Mouse (Mus musculus) embryonic facial prominence, embryonic 13.5 days (tissue): ENCODE data around the gene Rsph3b. TPM values are rescaled to one million over a fixed set of nuclear protein-coding genes. Genes with fewer than 3 reads are reported as not detected.

Experiments used
- ATAC-seq: fragments of 200-750 bp; cut with Nextera tagmentation; 2 replicates; pipeline ENCODE4 v1.8.0; 2017; ENCODE audit warnings: low read depth; ENCODE audit not compliant: insufficient number of reproducible peaks, insufficient read depth, low FRiP score, low TSS enrichment
- H3K27ac ChIP-seq: fragments of 300-500 bp; sonication (generic); 2 replicates; pipeline ENCODE4 v1.5.1; 2015; ENCODE audit warnings: moderate library complexity, mild to moderate bottlenecking, inconsistent platforms
- H3K27me3 ChIP-seq: fragments of 300-500 bp; sonication (generic); 2 replicates; pipeline ENCODE4 v1.6.1; 2015; ENCODE audit warnings: mild to moderate bottlenecking, inconsistent platforms
- H3K36me3 ChIP-seq: fragments of 300-500 bp; sonication (generic); 2 replicates; pipeline ENCODE4 v1.6.1; 2015; ENCODE audit warnings: mild to moderate bottlenecking, inconsistent platforms
- H3K4me1 ChIP-seq: fragments of 300-500 bp; sonication (generic); 2 replicates; pipeline ENCODE4 v1.6.1; 2015; ENCODE audit warnings: inconsistent platforms
- H3K4me2 ChIP-seq: fragments of 300-500 bp; sonication (generic); 2 replicates; pipeline ENCODE4 v1.6.1; 2015; ENCODE audit warnings: moderate library complexity, mild to moderate bottlenecking, inconsistent platforms
- H3K4me3 ChIP-seq: fragments of 300-500 bp; sonication (generic); 2 replicates; pipeline ENCODE4 v1.5.1; 2015; ENCODE audit warnings: mild to moderate bottlenecking, inconsistent platforms
- H3K9ac ChIP-seq: fragments of 300-500 bp; sonication (generic); 2 replicates; pipeline ENCODE4 v1.6.1; 2015; ENCODE audit warnings: mild to moderate bottlenecking, inconsistent platforms
- H3K9me3 ChIP-seq: fragments of 300-500 bp; sonication (generic); 2 replicates; pipeline ENCODE4 v1.6.1; 2016; ENCODE audit warnings: inconsistent platforms
- WGBS: fragments of 180-500 bp; shearing (Covaris S2); methylation state at CpG from one replicate; pipeline ENCODE4 v1.1.7; 2015; ENCODE audit warnings: mixed read lengths; 5-methylcytosine and 5-hydroxymethylcytosine counted together
- polyA plus RNA-seq: library from polyadenylated mRNA; unstranded; fragments of >200 nt; fragmentation: Nextera tagmentation; extraction: Ambion mirVana; gene quantifications from 2 replicates; pipeline ENCODE4 v1.2.1, GENCODE M21; 2015

Gene Rsph3b
- polyA plus RNA-seq, 1 experiment from 2014 or later = 35.2 TPM

- 93% methylated on average over 1 of the region's 1 CpGs for WGBS
- ATAC-seq = no peak
Measured at GRCm38 (mm10) chr17:6884531-6884930, 64.0 kb downstream of the Rsph3b start.

GRCm38 (mm10) chr17:6881306-6881705 lies 67.2 kb downstream of the Rsph3b start:
- H3K27me3 ChIP-seq = no peaks in the 10 kb centered on the region
- H3K27ac ChIP-seq = no peak overlapping the region
- no peaks in the 10 kb centered on the region for H3K4me1 ChIP-seq
- WGBS = 83% methylated on average over 6 of the region's 6 CpGs
- no peak overlapping the region for H3K4me2 ChIP-seq
- H3K9me3 ChIP-seq = no peaks in the 10 kb centered on the region
- ATAC-seq = no peak
- no peak overlapping the region for H3K9ac ChIP-seq
- H3K36me3 ChIP-seq = no peaks in the 10 kb centered on the region
- H3K4me3 ChIP-seq = no peak overlapping the region

More at GRCm38 (mm10) chr17:6884531-6884930, 64.0 kb downstream of the Rsph3b start:
- no peak overlapping the region for H3K4me3 ChIP-seq
- H3K27me3 ChIP-seq = no peaks in the 10 kb centered on the region
- H3K4me1 ChIP-seq = no peaks in the 10 kb centered on the region
- no peak overlapping the region for H3K4me2 ChIP-seq
- H3K9me3 ChIP-seq = no peaks in the 10 kb centered on the region
- H3K27ac ChIP-seq = no peak overlapping the region
- H3K36me3 ChIP-seq = no peaks in the 10 kb centered on the region
- no peak overlapping the region for H3K9ac ChIP-seq

GRCm38 (mm10) chr17:6871421-6871820 lies 77.1 kb downstream of the Rsph3b start:
- no peak overlapping the region for H3K27ac ChIP-seq
- ATAC-seq = no peak
- no peak overlapping the region for H3K4me3 ChIP-seq
- 0 out of 2 replicates have a peak, but pooled peaks cover 10% of the 10 kb centered on the region for H3K9me3 ChIP-seq
- no peaks in the 10 kb centered on the region for H3K27me3 ChIP-seq
- H3K4me2 ChIP-seq = no peak overlapping the region
- H3K36me3 ChIP-seq = no peaks in the 10 kb centered on the region
- peaks cover 10% of the 10 kb centered on the region; the same call in 1 of the 2 replicates for H3K4me1 ChIP-seq
- no peak overlapping the region for H3K9ac ChIP-seq
- 94% methylated on average over 2 of the region's 2 CpGs for WGBS

- ATAC-seq = no peak
- no peak overlapping the region for H3K27ac ChIP-seq
- H3K9ac ChIP-seq = no peak overlapping the region
- no peaks in the 10 kb centered on the region for H3K27me3 ChIP-seq
- H3K9me3 ChIP-seq = 0 out of 2 replicates have a peak, but pooled peaks cover 4% of the 10 kb centered on the region
- no peak overlapping the region for H3K4me3 ChIP-seq
- peaks cover 13% of the 10 kb centered on the region; the same call in 1 of the 2 replicates for H3K4me1 ChIP-seq
- no peak overlapping the region for H3K4me2 ChIP-seq
- no peaks in the 10 kb centered on the region for H3K36me3 ChIP-seq
Measured at GRCm38 (mm10) chr17:6868810-6869209, 79.7 kb downstream of the Rsph3b start.

GRCm38 (mm10) chr17:6867740-6868139 lies 80.7 kb downstream of the Rsph3b start:
- H3K9me3 ChIP-seq = no peaks in the 10 kb centered on the region
- H3K27ac ChIP-seq = no peak overlapping the region
- 0 out of 2 replicates have a peak, but pooled peaks cover 4% of the 10 kb centered on the region for H3K27me3 ChIP-seq
- no peak overlapping the region for H3K9ac ChIP-seq
- H3K4me3 ChIP-seq = no peak overlapping the region
- no peaks in the 10 kb centered on the region for H3K36me3 ChIP-seq
- H3K4me1 ChIP-seq = peaks cover 13% of the 10 kb centered on the region; the same call in 1 of the 2 replicates
- 20% methylated on average over 7 of the region's 7 CpGs for WGBS
- H3K4me2 ChIP-seq = no peak overlapping the region
- no peak for ATAC-seq

- H3K4me2 ChIP-seq = no peak overlapping the region
- no peaks in the 10 kb centered on the region for H3K9me3 ChIP-seq
- ATAC-seq = no peak
- no peak overlapping the region for H3K27ac ChIP-seq
- H3K27me3 ChIP-seq = peaks cover 13% of the 10 kb centered on the region; the same call in 1 of the 2 replicates
- H3K4me1 ChIP-seq = peaks cover 21% of the 10 kb centered on the region
- no peaks in the 10 kb centered on the region for H3K36me3 ChIP-seq
- H3K4me3 ChIP-seq = no peak overlapping the region
- 60% methylated on average over 1 of the region's 1 CpGs for WGBS
- no peak overlapping the region for H3K9ac ChIP-seq
Measured at GRCm38 (mm10) chr17:6866576-6866975, 81.9 kb downstream of the Rsph3b start.

- Histone ChIP-seq H3K4me3 (no peak overlapping the region), H3K27me3 (peaks cover 22% of the 10 kb centered on the region), H3K9me3 (no peaks in the 10 kb centered on the region), H3K4me1 (peaks cover 30% of the 10 kb centered on the region), H3K4me2 (no peak overlapping the region), H3K9ac (no peak overlapping the region), H3K27ac (no peak overlapping the region), H3K36me3 (no peaks in the 10 kb centered on the region)
- 44% methylated on average over 5 of the region's 5 CpGs for WGBS
- no peak for ATAC-seq
Measured at GRCm38 (mm10) chr17:6865580-6865979, 82.9 kb downstream of the Rsph3b start.

GRCm38 (mm10) chr17:6864869-6865268 lies 83.6 kb downstream of the Rsph3b start:
- WGBS = 19% methylated on average over 13 of the region's 13 CpGs

GRCm38 (mm10) chr17:6863521-6863920 lies 85.0 kb downstream of the Rsph3b start:
- H3K27ac ChIP-seq = no peak overlapping the region
- ATAC-seq = no peak
- H3K4me3 ChIP-seq = no peak overlapping the region
- 73% methylated on average over 6 of the region's 6 CpGs for WGBS
- no peak overlapping the region for H3K4me2 ChIP-seq
- H3K9me3 ChIP-seq = no peaks in the 10 kb centered on the region
- H3K4me1 ChIP-seq = peaks cover 26% of the 10 kb centered on the region
- H3K27me3 ChIP-seq = peaks cover 32% of the 10 kb centered on the region
- no peak overlapping the region for H3K9ac ChIP-seq
- H3K36me3 ChIP-seq = no peaks in the 10 kb centered on the region

More at GRCm38 (mm10) chr17:6864869-6865268, 83.6 kb downstream of the Rsph3b start:
- Histone ChIP-seq H3K9ac (no peak overlapping the region), H3K4me1 (peaks cover 31% of the 10 kb centered on the region), H3K36me3 (no peaks in the 10 kb centered on the region), H3K9me3 (no peaks in the 10 kb centered on the region), H3K4me3 (no peak overlapping the region), H3K27ac (no peak overlapping the region), H3K4me2 (no peak overlapping the region), H3K27me3 (peaks cover 29% of the 10 kb centered on the region)
- no peak for ATAC-seq

GRCm38 (mm10) chr17:6862040-6862780 lies 86.3 kb downstream of the Rsph3b start:
- Histone ChIP-seq H3K9me3 (no peaks in the 10 kb centered on the region), H3K27ac (no peak overlapping the region), H3K4me3 (peak overlapping the region; percentile 34), H3K27me3 (peaks cover 32% of the 10 kb centered on the region), H3K36me3 (no peaks in the 10 kb centered on the region), H3K9ac (peak overlapping the region; percentile 61), H3K4me1 (peaks cover 22% of the 10 kb centered on the region), H3K4me2 (peak overlapping the region; percentile 62)
- no peak for ATAC-seq
- WGBS = 55% methylated on average over 12 of the region's 12 CpGs

GRCm38 (mm10) chr17:6861181-6862039 lies 87.1 kb downstream of the Rsph3b start:
- H3K27me3 ChIP-seq = peaks cover 32% of the 10 kb centered on the region
- peak overlapping the region; percentile 34 for H3K4me3 ChIP-seq
- peak overlapping the region; percentile 62 for H3K4me2 ChIP-seq
- H3K4me1 ChIP-seq = peaks cover 22% of the 10 kb centered on the region
- H3K27ac ChIP-seq = peak overlapping the region; percentile 69
- 5% methylated on average over 28 of the region's 28 CpGs for WGBS
- H3K9me3 ChIP-seq = no peaks in the 10 kb centered on the region
- no peaks in the 10 kb centered on the region for H3K36me3 ChIP-seq
- peak overlapping the region; percentile 61 for H3K9ac ChIP-seq
- no peak for ATAC-seq
